Mouse (Mus musculus): ENCODE measurements around the gene Stk36. TPM values are rescaled to one million over a fixed set of nuclear protein-coding genes. Genes with fewer than 3 reads are reported as not detected.

Stk36 gene
- total RNA-seq, 4 experiments from 2014 or later, result 0.63 to 1.9 (median 0.81) TPM

DNA sequence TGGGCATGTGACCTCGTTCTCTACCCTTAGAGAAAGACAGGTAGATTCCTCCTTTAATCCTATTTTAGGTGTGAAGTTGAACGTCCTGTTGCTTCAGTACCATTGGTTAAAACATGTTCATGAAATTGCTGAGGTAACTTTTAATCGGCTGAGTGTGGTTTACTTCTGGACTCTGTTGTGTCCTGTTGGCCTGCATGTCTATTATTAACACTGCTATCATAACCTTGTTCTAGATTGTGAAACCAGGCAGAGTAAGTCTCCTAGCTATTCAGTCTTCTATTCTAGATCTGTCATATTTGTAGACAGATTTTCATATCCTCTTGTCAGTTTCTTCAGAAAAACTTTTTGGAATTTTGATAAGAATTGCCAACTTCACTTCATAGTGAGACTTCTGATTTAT, 67.1 kb downstream of the Stk36 start:
- no peak for DNase-seq (ENCODE audit: low spot score)

- no peak for DNase-seq (ENCODE audit: low spot score)
These were observed 71.5 kb downstream of the Stk36 start for GRCm38 (mm10) chr1:74672731-74673130.

DNA sequence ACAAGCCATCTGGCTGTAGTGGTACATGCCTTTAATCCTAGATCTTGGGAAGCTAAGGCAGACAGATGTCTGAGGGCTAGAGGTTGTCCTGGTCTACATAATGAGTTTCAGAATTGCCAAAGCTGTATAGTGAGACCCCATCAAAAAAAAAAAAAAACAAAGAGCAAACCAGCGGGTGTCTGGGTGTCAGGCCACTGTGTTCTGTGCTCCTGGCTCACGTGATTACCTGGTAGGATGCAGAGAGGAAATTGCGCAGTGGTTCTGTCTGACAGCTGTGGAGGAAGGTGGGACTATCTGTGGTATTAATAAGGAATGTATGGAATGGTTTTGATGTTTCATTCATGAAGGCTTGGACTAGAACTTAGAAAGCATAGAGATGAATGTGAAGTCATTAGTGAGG, 75.6 kb downstream of the Stk36 start:
- no peak for DNase-seq (ENCODE audit: low spot score)

DNA sequence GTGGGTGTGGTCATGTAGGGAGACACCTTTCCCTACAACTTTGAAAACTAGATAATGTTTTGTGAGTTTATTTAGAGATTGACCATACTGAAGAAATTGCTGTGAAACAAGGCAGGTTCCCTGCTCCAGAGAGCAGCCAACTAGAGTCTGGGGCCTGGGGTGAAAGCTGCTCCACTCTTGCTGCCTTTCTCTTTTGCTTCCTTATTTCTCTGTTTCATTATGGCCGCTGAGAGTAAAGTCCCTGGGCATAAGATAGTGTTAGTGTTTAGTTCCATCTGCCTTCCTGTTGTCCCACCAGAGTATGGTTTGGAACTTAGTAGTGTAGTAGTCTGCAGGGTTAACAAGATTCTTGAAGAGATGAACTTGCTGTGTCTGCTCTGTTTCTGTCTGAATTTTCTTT, 76.6 kb downstream of the Stk36 start:
- DNase-seq (ENCODE audit: low spot score), result no peak

Small RNAs within 50 kb of the gene (microRNA-seq; reads per million reads assigned to microRNA genes)
- gene Gm25035, result not detected

Other genes starting within 250 kb of the Stk36 start
- under 1 TPM; 0.17 to 0.37 (median 0.25) TPM for gene Catip, start 239.3 kb upstream of the Stk36 start, total RNA-seq (2022)
- 1 to 10 TPM; 3.9 to 6.6 (median 5.1) TPM for gene Slc11a1, start 226.2 kb upstream of the Stk36 start, total RNA-seq (2022)
- 100 to 1,000 TPM; 115 to 130 (median 121) TPM for gene Ctdsp1, start 209.9 kb upstream of the Stk36 start, total RNA-seq (2022)
- gene Vil1, start 192.1 kb upstream of the Stk36 start, total RNA-seq (2022), result 1 to 10 TPM in 3 of 4 experiments, under 1 TPM in 1; 0.98 to 2.0 (median 1.7) TPM
- 10 to 100 TPM in 3 of 4 experiments, 1 to 10 TPM in 1; 9.4 to 12.8 (median 11.6) TPM for gene Cnot9, start 95.4 kb upstream of the Stk36 start, total RNA-seq (2022)
- gene Plcd4, start 58.6 kb upstream of the Stk36 start, total RNA-seq (2022), result under 1 TPM in 2 of 4 experiments, not detected in 2; 0.12 to 0.16 TPM
- 1 to 10 TPM; 6.6 to 9.1 (median 8.3) TPM for gene Usp37, start 57.2 kb upstream of the Stk36 start, total RNA-seq (2022)
- gene Zfp142, start 13.2 kb upstream of the Stk36 start, total RNA-seq (2022), result 10 to 100 TPM; 10.4 to 12.0 (median 10.9) TPM
- 10 to 100 TPM; 33.9 to 38.8 (median 35.4) TPM for gene Bcs1l, start 13.2 kb upstream of the Stk36 start, total RNA-seq (2022)
- gene Rnf25, start within 50 bp of the Stk36 start, total RNA-seq (2022), result 10 to 100 TPM; 17.5 to 21.4 (median 19.2) TPM
- gene Ttll4, start 60.3 kb downstream of the Stk36 start, total RNA-seq (2022), result 10 to 100 TPM in 1 of 4 experiments, 1 to 10 TPM in 3; 8.1 to 10.5 (median 9.3) TPM
- gene Cyp27a1, start 112.1 kb downstream of the Stk36 start, total RNA-seq (2022), result 10 to 100 TPM; 11.3 to 20.8 (median 16.6) TPM
- 1 to 10 TPM; 1.6 to 4.1 (median 2.2) TPM for gene Prkag3, start 147.8 kb downstream of the Stk36 start, total RNA-seq (2022)
- under 1 TPM; 0.16 to 0.69 (median 0.26) TPM for gene Wnt6, start 170.4 kb downstream of the Stk36 start, total RNA-seq (2022)
- gene Wnt10a, start 190.1 kb downstream of the Stk36 start, total RNA-seq (2022), result not detected

Data from heart, adult 8-10 months (tissue).